Mouse (Mus musculus) lung, embryonic 14.5 days (tissue): Measurements from ENCODE around the gene Lmntd2. TPM values are rescaled to one million over a fixed set of nuclear protein-coding genes. Genes with fewer than 3 reads are reported as not detected.

Experiments
- ATAC-seq: fragments of 200-750 bp; cut with Nextera tagmentation; 2 replicates; pipeline ENCODE4 v1.8.0; 2017; ENCODE audit warnings: mild to moderate bottlenecking, moderate TSS enrichment, moderate library complexity; ENCODE audit not compliant: insufficient read depth
- DNase-seq: peaks from one replicate; pipeline ENCODE4 v3.0.0-alpha.2; 2015
- H3K27ac ChIP-seq: fragments of 300-500 bp; sonication (generic); 2 replicates; pipeline ENCODE4 v1.5.1; 2014; ENCODE audit warnings: low read depth, mild to moderate bottlenecking, moderate library complexity
- H3K27me3 ChIP-seq: fragments of 300-500 bp; sonication (generic); 2 replicates; pipeline ENCODE4 v1.6.1; 2014; ENCODE audit warnings: low read length, control low read depth; ENCODE audit not compliant: insufficient read depth
- H3K36me3 ChIP-seq: fragments of 300-500 bp; sonication (generic); 2 replicates; pipeline ENCODE4 v1.6.1; 2014; ENCODE audit warnings: control low read depth; ENCODE audit not compliant: insufficient read depth
- H3K4me1 ChIP-seq: fragments of 300-500 bp; sonication (generic); 2 replicates; pipeline ENCODE4 v1.6.1; 2014; ENCODE audit warnings: antibody characterized with exemption, control low read depth; ENCODE audit not compliant: insufficient read depth
- H3K4me2 ChIP-seq: fragments of 300-500 bp; sonication (generic); 2 replicates; pipeline ENCODE4 v1.6.1; 2014; ENCODE audit warnings: mild to moderate bottlenecking
- H3K4me3 ChIP-seq: fragments of 300-500 bp; sonication (generic); 2 replicates; pipeline ENCODE4 v1.5.1; 2014; ENCODE audit warnings: low read depth, low read length
- H3K9ac ChIP-seq: fragments of 300-500 bp; sonication (generic); 2 replicates; pipeline ENCODE4 v1.6.1; 2014
- H3K9me3 ChIP-seq: fragments of 300-500 bp; sonication (generic); 2 replicates; pipeline ENCODE4 v1.6.1; 2016; ENCODE audit warnings: low read depth, low read length, control low read depth
- CTCF ChIP-seq: IDR thresholded peaks from 2 replicates; pipeline ENCODE4 v1.5.1; 2016; ENCODE audit warnings: antibody characterized with exemption, low read depth
- WGBS: fragments of 180-500 bp; shearing (Covaris S2); extraction: QIAGEN DNeasy Blood & Tissue Kit; methylation state at CpG from one replicate; pipeline ENCODE4 v1.1.7; 2014; 5-methylcytosine and 5-hydroxymethylcytosine counted together
- polyA plus RNA-seq: library from polyadenylated mRNA; unstranded; fragments of >200 nt; fragmentation: Nextera tagmentation; extraction: Ambion mirVana; gene quantifications from 2 replicates; pipeline ENCODE4 v1.2.1, GENCODE M21; 2014

Gene Lmntd2
- polyA plus RNA-seq, 1 experiment from 2014 or later: 1.4 TPM

GRCm38 (mm10) chr7:141230570-141230969 is 16.7 kb upstream of the Lmntd2 start:
- Histone ChIP-seq H3K4me3 (no peak overlapping the region), H3K9ac (peak overlapping the region; percentile 13; the same call in 1 of the 2 replicates)

GRCm38 (mm10) chr7:141229702-141230101 is 15.8 kb upstream of the Lmntd2 start:
- DNase-seq (no peak), ATAC-seq (no peak)
- TF ChIP-seq CTCF: no peak
- H3K4me3 ChIP-seq: peak overlapping the region; percentile 100
- WGBS: 45% methylated on average over 6 of the region's 6 CpGs
- H3K27me3 ChIP-seq: no peaks in the 10 kb centered on the region
- H3K27ac ChIP-seq: no peak overlapping the region
- H3K4me1 ChIP-seq: peaks cover 10% of the 10 kb centered on the region
- peaks cover 44% of the 10 kb centered on the region for H3K36me3 ChIP-seq
- H3K9me3 ChIP-seq: no peaks in the 10 kb centered on the region
- peak overlapping the region; percentile 97 for H3K9ac ChIP-seq
- H3K4me2 ChIP-seq: peak overlapping the region; percentile 98

More at GRCm38 (mm10) chr7:141230570-141230969, 16.7 kb upstream of the Lmntd2 start:
- no peak overlapping the region for H3K27ac ChIP-seq
- 93% methylated on average over 4 of the region's 4 CpGs for WGBS
- no peaks in the 10 kb centered on the region for H3K9me3 ChIP-seq
- DNase-seq: no peak
- peaks cover 52% of the 10 kb centered on the region for H3K36me3 ChIP-seq
- no peak for TF ChIP-seq CTCF
- ATAC-seq: no peak
- peak overlapping the region; percentile 98 for H3K4me2 ChIP-seq
- H3K4me1 ChIP-seq: peaks cover 10% of the 10 kb centered on the region
- H3K27me3 ChIP-seq: no peaks in the 10 kb centered on the region

GRCm38 (mm10) chr7:141228279-141229067 is 14.6 kb upstream of the Lmntd2 start, which contains the start of gene Phrf1:
TSS of gene Phrf1 (plus strand) at chr7:141228784.
- 1% methylated on average over 70 of the region's 76 CpGs for WGBS

GRCm38 (mm10) chr7:141227796-141228195 is 13.9 kb upstream of the Lmntd2 start:
- Histone ChIP-seq H3K36me3 (peaks cover 25% of the 10 kb centered on the region), H3K27ac (no peak overlapping the region), H3K4me3 (peak overlapping the region; percentile 100), H3K9ac (peak overlapping the region; percentile 97; the same call in 1 of the 2 replicates), H3K9me3 (no peaks in the 10 kb centered on the region), H3K4me2 (peak overlapping the region; percentile 98), H3K27me3 (no peaks in the 10 kb centered on the region), H3K4me1 (peaks cover 10% of the 10 kb centered on the region)
- ATAC-seq (no peak), DNase-seq (no peak)
- no peak for TF ChIP-seq CTCF
- 73% methylated on average over 4 of the region's 4 CpGs for WGBS

More at GRCm38 (mm10) chr7:141228279-141229067, 14.6 kb upstream of the Lmntd2 start, which contains the start of gene Phrf1:
- H3K4me2 ChIP-seq: peak within 1 kb of the TSS; percentile 98
- peak; percentile 95 for DNase-seq
- peaks cover 32% of the 10 kb centered on the region for H3K36me3 ChIP-seq
- no peaks in the 10 kb centered on the region for H3K27me3 ChIP-seq
- peak within 1 kb of the TSS; percentile 97 for H3K9ac ChIP-seq
- no peaks in the 10 kb centered on the region for H3K9me3 ChIP-seq
- peak within 1 kb of the TSS; percentile 100 for H3K4me3 ChIP-seq
- H3K27ac ChIP-seq: peak within 1 kb of the TSS; percentile 94
- peaks cover 10% of the 10 kb centered on the region for H3K4me1 ChIP-seq
- peak; percentile 99 for TF ChIP-seq CTCF
- peak; percentile 94 for ATAC-seq

GRCm38 (mm10) chr7:141226535-141226934 is 12.7 kb upstream of the Lmntd2 start:
- ATAC-seq: no peak
- WGBS: 81% methylated on average over 6 of the region's 6 CpGs
- H3K36me3 ChIP-seq: peaks cover 12% of the 10 kb centered on the region

GRCm38 (mm10) chr7:141222696-141223215 is 8.9 kb upstream of the Lmntd2 start:
- TF ChIP-seq CTCF: no peak
- Histone ChIP-seq H3K9ac (0 out of 2 replicates have a peak overlapping the region, but pooled peaks have one; percentile 9), H3K4me1 (peaks cover 7% of the 10 kb centered on the region), H3K27ac (peak overlapping the region; percentile 91), H3K4me3 (no peak overlapping the region), H3K4me2 (peak overlapping the region; percentile 92), H3K36me3 (peaks cover 11% of the 10 kb centered on the region; the same call in 1 of the 2 replicates), H3K9me3 (no peaks in the 10 kb centered on the region), H3K27me3 (no peaks in the 10 kb centered on the region)
- peak; percentile 58 for DNase-seq
- no peak for ATAC-seq
- WGBS: 68% methylated on average over 4 of the region's 4 CpGs

More at GRCm38 (mm10) chr7:141226535-141226934, 12.7 kb upstream of the Lmntd2 start:
- H3K27me3 ChIP-seq: no peaks in the 10 kb centered on the region
- H3K4me3 ChIP-seq: no peak overlapping the region
- no peaks in the 10 kb centered on the region for H3K9me3 ChIP-seq
- H3K4me2 ChIP-seq: no peak overlapping the region
- peaks cover 17% of the 10 kb centered on the region for H3K4me1 ChIP-seq
- TF ChIP-seq CTCF: no peak
- H3K27ac ChIP-seq: no peak overlapping the region
- no peak overlapping the region for H3K9ac ChIP-seq
- DNase-seq: no peak

- Histone ChIP-seq H3K27ac (peak overlapping the region; percentile 91), H3K36me3 (peaks cover 18% of the 10 kb centered on the region; the same call in 1 of the 2 replicates), H3K9me3 (no peaks in the 10 kb centered on the region), H3K4me1 (peaks cover 7% of the 10 kb centered on the region), H3K4me3 (peak overlapping the region; percentile 60), H3K27me3 (no peaks in the 10 kb centered on the region), H3K4me2 (peak overlapping the region; percentile 92), H3K9ac (peak overlapping the region; percentile 9)
- TF ChIP-seq CTCF: no peak
- ATAC-seq: no peak
- 6% methylated on average over 8 of the region's 8 CpGs for WGBS
- DNase-seq: no peak
Observed at GRCm38 (mm10) chr7:141222126-141222467, 8.2 kb upstream of the Lmntd2 start.
